ENCODE assay signal across 8 mouse cellular contexts in the genomic region with DNA sequence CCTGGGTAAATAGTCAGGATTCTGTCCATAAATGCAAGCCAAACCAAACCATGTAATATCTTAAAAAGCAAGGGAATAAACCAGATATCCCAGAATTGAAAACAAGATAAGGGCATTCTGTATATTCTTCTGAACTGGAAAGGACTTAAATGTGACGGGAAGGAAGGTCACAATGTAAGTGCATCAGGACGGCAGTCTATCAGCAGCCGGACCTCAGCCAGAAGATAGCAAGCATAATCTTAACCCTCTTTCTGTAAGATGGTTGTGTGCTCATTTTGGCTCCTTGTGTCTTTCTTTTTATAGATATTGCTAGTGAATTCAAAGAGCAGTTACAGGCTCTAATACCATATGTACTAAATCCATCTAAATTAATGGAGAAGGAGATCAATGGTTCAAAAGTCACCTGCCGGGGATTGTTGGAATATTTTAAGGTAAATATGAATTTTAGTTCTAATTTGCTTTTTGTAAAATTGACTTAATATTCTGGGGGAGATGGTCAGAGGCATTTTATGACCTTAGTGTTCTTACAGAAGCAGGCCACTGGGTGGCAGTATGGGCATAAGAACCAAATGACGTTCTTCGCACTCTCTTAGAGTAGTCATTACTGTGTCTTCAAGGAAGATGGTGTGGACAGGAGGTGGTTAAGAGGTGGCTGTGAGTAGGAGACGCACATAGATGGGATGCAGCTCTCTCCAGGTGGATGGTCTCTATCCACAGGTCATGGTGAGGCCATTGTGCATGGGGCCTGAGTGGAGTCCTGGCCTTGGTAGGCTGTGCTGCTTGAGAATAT. TPM values are rescaled to one million over a fixed set of nuclear protein-coding genes. Genes with fewer than 3 reads are reported as not detected.
A peak's percentile ranks its signal among the peaks of the same experiment; 100 is the strongest.
DNase-seq lines count a peak whose midpoint lies in the region; ATAC-seq lines count a peak whose summit lies in the region.

No protein-coding gene starts in this region.

- intact Hi-C loops in heart, postnatal 14 days (cut with DNase I), result loop anchor here (1.0 to 2.0 kb wide), 2 partner anchors 66 to 88 kb away; no protein-coding TSS in a partner anchor

- H3K27me3 ChIP-seq in embryonic facial prominence, embryonic 11.5 days (ENCODE audit: control insufficient read depth, insufficient read depth, low read length), result no peaks in the 10 kb centered on the region

- DNase-seq in CD8-positive naive resting alpha-beta T cell, adult 2 months (ENCODE audit: low read depth in 2 of 2, low spot score in 2 of 2), result peak; percentile 23 to 48
- DNase-seq in adrenal gland, postnatal 14 days, result peak; percentile 71
- DNase-seq in embryonic facial prominence, embryonic 11.5 days (ENCODE audit: low spot score), result peak; percentile 79
- DNase-seq in heart, postnatal 14 days, result peak; percentile 68 to 78
- DNase-seq in layer of hippocampus, adult 18-20 months (ENCODE audit: low spot score in 2 of 2), result peak; percentile 32 to 78
- DNase-seq in lung, adult 18-20 months, result peak; percentile 21 to 35
- peak; percentile 45 for DNase-seq in ovary, postnatal 14 days (ENCODE audit: low spot score)
- peak; percentile 82 for DNase-seq in thymus, postnatal 4 days

- H3K9me3 ChIP-seq in embryonic facial prominence, embryonic 11.5 days (replicated peaks; ENCODE audit: control insufficient read depth, low read length), result no peaks in the 10 kb centered on the region

- no peak overlapping the region for H3K9ac ChIP-seq in embryonic facial prominence, embryonic 11.5 days (replicated peaks; ENCODE audit: low read length)

- no peaks in the 10 kb centered on the region for H3K4me1 ChIP-seq in embryonic facial prominence, embryonic 11.5 days (ENCODE audit: control insufficient read depth, insufficient read depth, low read length)

- H3K27ac ChIP-seq in embryonic facial prominence, embryonic 11.5 days (replicated peaks; ENCODE audit: low read depth, low read length), result no peak overlapping the region

- no peak overlapping the region for H3K4me2 ChIP-seq in embryonic facial prominence, embryonic 11.5 days (ENCODE audit: low read depth, low read length)

- WGBS in embryonic facial prominence, embryonic 11.5 days, result 57% methylated on average over 7 of the region's 7 CpGs

- no peaks in the 10 kb centered on the region for H3K36me3 ChIP-seq in embryonic facial prominence, embryonic 11.5 days (replicated peaks; ENCODE audit: control insufficient read depth, insufficient read depth, low read depth, low read length)

- ATAC-seq in embryonic facial prominence, embryonic 11.5 days (replicated peaks; ENCODE audit: insufficient number of reproducible peaks, low FRiP score, low TSS enrichment, low read depth), result no peak

- no peak overlapping the region for H3K4me3 ChIP-seq in embryonic facial prominence, embryonic 11.5 days (ENCODE audit: low read depth, low read length)

RNA-seq across cellular contexts. Expression of a gene that starts 28.4 kb away (rescaled TPM):
- 72.9 and 79.7 TPM in 2 replicates for total RNA-seq in adrenal gland, postnatal 14 days (2021)
- polyA plus RNA-seq in embryonic facial prominence, embryonic 11.5 days (2014; fragmentation: Nextera tagmentation; extraction: Ambion mirVana), result 7.4 and 8.6 TPM in 2 replicates
- total RNA-seq in heart, postnatal 14 days (2021), result 10 to 100 TPM; 77.3 to 83.3 TPM
- 10 to 100 TPM; 42.3 to 44.4 TPM for total RNA-seq in layer of hippocampus, adult 18-20 months (2021)

RNA-seq across cellular contexts. Expression of a gene that starts 35.0 kb away (rescaled TPM):
- 95.0 and 101 TPM in 2 replicates for total RNA-seq in adrenal gland, postnatal 14 days (2021)
- polyA plus RNA-seq in embryonic facial prominence, embryonic 11.5 days (2014; fragmentation: Nextera tagmentation; extraction: Ambion mirVana), result 9.4 and 11.9 TPM in 2 replicates
- 10 to 100 TPM; 24.7 to 28.4 TPM for total RNA-seq in heart, postnatal 14 days (2021)
- total RNA-seq in layer of hippocampus, adult 18-20 months (2021), result 10 to 100 TPM; 20.8 to 23.1 TPM

RNA-seq across cellular contexts. Expression of a gene that starts 45.8 kb away (rescaled TPM):
- total RNA-seq in adrenal gland, postnatal 14 days (2021), result 127 and 134 TPM in 2 replicates
- polyA plus RNA-seq in embryonic facial prominence, embryonic 11.5 days (2014; fragmentation: Nextera tagmentation; extraction: Ambion mirVana), result 148 and 156 TPM in 2 replicates
- total RNA-seq in heart, postnatal 14 days (2021), result 10 to 100 TPM; 79.2 to 87.9 TPM
- 100 to 1,000 TPM; 755 to 762 TPM for total RNA-seq in layer of hippocampus, adult 18-20 months (2021)

Comparison
In these comparisons a context has a peak if more than half of its experiments do, and no peak if none do; other contexts are left out.
1. DNase-seq: peak in every context shown above with its lines; median percentile 82 in thymus, postnatal 4 days; 79 in embryonic facial prominence, embryonic 11.5 days; 73 in heart, postnatal 14 days; 71 in adrenal gland, postnatal 14 days; 55 in layer of hippocampus, adult 18-20 months; 45 in ovary, postnatal 14 days; 36 in CD8-positive naive resting alpha-beta T cell, adult 2 months; 28 in lung, adult 18-20 months.